Comparison of ENCODE assay signal across 10 mouse cellular contexts in the genomic region with DNA sequence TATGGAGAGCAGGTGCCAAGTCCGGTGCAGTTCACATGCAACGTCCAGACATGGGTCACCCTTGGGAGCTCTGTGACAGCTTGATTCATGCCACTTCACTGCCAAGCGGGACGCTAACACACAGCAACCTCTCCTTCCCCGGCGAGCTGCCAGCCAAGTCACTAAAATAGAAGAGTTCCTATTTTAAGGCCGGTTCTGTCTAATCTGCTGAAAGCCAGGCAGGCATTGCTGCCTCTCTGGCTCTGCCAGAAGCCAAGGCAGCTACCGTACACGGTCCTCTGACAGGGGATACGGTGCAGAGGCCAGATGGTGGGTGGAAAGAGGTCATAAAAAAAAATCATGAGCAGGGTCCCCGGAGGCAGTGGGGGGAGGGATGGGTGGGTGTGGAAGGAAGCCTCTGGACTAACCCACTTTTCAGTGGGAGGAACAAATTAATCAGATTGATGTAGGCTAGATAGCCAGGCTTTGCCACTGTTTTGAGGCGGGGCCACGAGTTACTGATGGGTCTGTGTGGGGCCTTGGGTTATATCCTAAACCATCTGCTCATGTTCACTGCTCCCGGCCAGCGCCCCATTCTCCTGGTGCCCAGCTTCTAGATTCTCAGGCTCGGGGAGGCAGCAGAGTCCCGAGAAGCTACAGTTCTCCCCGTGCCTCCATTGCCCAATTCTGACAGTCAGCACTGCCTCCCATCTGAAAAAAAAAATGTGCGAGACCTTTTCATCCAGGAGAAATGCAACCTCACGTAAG. TPM values are rescaled to one million over a fixed set of nuclear protein-coding genes. Genes with fewer than 3 reads are reported as not detected.
DNase-seq lines count a peak whose midpoint lies in the region; ATAC-seq and TF ChIP-seq lines count a peak whose summit lies in the region.
"Had no signal": no experiment of that assay in that cellular context is flagged by ENCODE, and none has a peak within 500 bp of the region (broad histone marks: within the 10 kb centered on the region; RNA-seq: fewer than 3 reads in every experiment).

No protein-coding gene starts in this region.

- H3K4me2 ChIP-seq in heart, embryonic 12.5 days: peak overlapping the region; percentile 22; the same call in 1 of the 2 replicates
- no peak overlapping the region for H3K4me2 ChIP-seq in neural tube, embryonic 14.5 days (ENCODE audit: low read depth, low read length)
- H3K4me2 ChIP-seq: embryonic facial prominence, embryonic 13.5 days had no signal

- peak; percentile 20 for DNase-seq in lung, postnatal 36 days
- DNase-seq in lung, adult 2 months: no peak
- peak; percentile 95 to 98 for DNase-seq in cerebellum, postnatal 25 days
- peak; percentile 69 for DNase-seq in kidney, postnatal 14 days
- DNase-seq in thymus, postnatal 25 days: no peak

- peak; percentile 31; the same call in 1 of the 2 replicates for ATAC-seq in heart, embryonic 12.5 days (ENCODE audit: insufficient number of reproducible peaks, low FRiP score)
- ATAC-seq in neural tube, embryonic 14.5 days (ENCODE audit: low read depth): peak; percentile 60; the same call in 1 of the 2 replicates
- ATAC-seq in megakaryocyte-erythroid progenitor cell, adult 5-6 weeks (replicated peaks; ENCODE audit: low FRiP score, low TSS enrichment, poor library complexity, severe bottlenecking): no peak

- TF ChIP-seq POLR2A in lung, adult 2 months (IDR thresholded peaks at IDR 0.05; ENCODE audit: borderline replicate concordance, extremely low read depth, low read depth, low read length): no peak

- no peak for TF ChIP-seq CTCF in lung, adult 2 months (IDR thresholded peaks at IDR 0.05; ENCODE audit: insufficient read depth, low read length)

- no peaks in the 10 kb centered on the region for H3K27me3 ChIP-seq in heart, embryonic 12.5 days (replicated peaks)
- H3K27me3 ChIP-seq in neural tube, embryonic 14.5 days (ENCODE audit: control insufficient read depth, insufficient read depth, low read length): no peaks in the 10 kb centered on the region
- H3K27me3 ChIP-seq: embryonic facial prominence, embryonic 13.5 days had no signal

- peak overlapping the region; percentile 13; the same call in 1 of the 2 replicates for H3K9ac ChIP-seq in heart, embryonic 12.5 days
- no peak overlapping the region for H3K9ac ChIP-seq in neural tube, embryonic 14.5 days (replicated peaks; ENCODE audit: low read depth, low read length)
- H3K9ac ChIP-seq: embryonic facial prominence, embryonic 13.5 days had no signal

- H3K4me3 ChIP-seq in lung, adult 2 months (replicated peaks; ENCODE audit: extremely low read depth, low read depth, low read length): no peak overlapping the region
- H3K4me3 ChIP-seq in heart, embryonic 12.5 days: no peak overlapping the region
- no peak overlapping the region for H3K4me3 ChIP-seq in neural tube, embryonic 14.5 days (ENCODE audit: low read depth, low read length)
- H3K4me3 ChIP-seq: embryonic facial prominence, embryonic 13.5 days had no signal

- 62% methylated on average over 20 of the region's 20 CpGs for WGBS in lung, adult 2 months
- 62% methylated on average over 20 of the region's 20 CpGs for WGBS in heart, embryonic 12.5 days
- 25% methylated on average over 20 of the region's 20 CpGs for WGBS in neural tube, embryonic 14.5 days

- 0 out of 2 replicates have a peak, but pooled peaks cover 6% of the 10 kb centered on the region for H3K36me3 ChIP-seq in heart, embryonic 12.5 days
- H3K36me3 ChIP-seq in neural tube, embryonic 14.5 days (ENCODE audit: control insufficient read depth, insufficient read depth, low read length): no peaks in the 10 kb centered on the region; the same call in none of the 2 replicates

- no peaks in the 10 kb centered on the region for H3K9me3 ChIP-seq in heart, embryonic 12.5 days (replicated peaks)
- no peaks in the 10 kb centered on the region for H3K9me3 ChIP-seq in neural tube, embryonic 14.5 days (ENCODE audit: control insufficient read depth, low read length)
- H3K9me3 ChIP-seq: embryonic facial prominence, embryonic 13.5 days had no signal

- H3K27ac ChIP-seq in heart, embryonic 12.5 days (ENCODE audit: poor library complexity, severe bottlenecking): peak overlapping the region; percentile 91
- peak overlapping the region; percentile 48; the same call in 1 of the 2 replicates for H3K27ac ChIP-seq in neural tube, embryonic 14.5 days (ENCODE audit: low read depth, low read length)
- H3K27ac ChIP-seq: embryonic facial prominence, embryonic 13.5 days had no signal

- 0 out of 2 replicates have a peak, but pooled peaks cover 2% of the 10 kb centered on the region for H3K4me1 ChIP-seq in lung, adult 2 months (ENCODE audit: control insufficient read depth, insufficient read depth, low read length)
- peaks cover 37% of the 10 kb centered on the region for H3K4me1 ChIP-seq in heart, embryonic 12.5 days (replicated peaks)
- H3K4me1 ChIP-seq in neural tube, embryonic 14.5 days (ENCODE audit: control insufficient read depth, insufficient read depth, low read length): peaks cover 7% of the 10 kb centered on the region; the same call in 1 of the 2 replicates
- H3K4me1 ChIP-seq: embryonic facial prominence, embryonic 13.5 days had no signal

RNA-seq across cellular contexts. Expression of gene 1700019N19Rik, which starts 28.4 kb away (rescaled TPM):
- polyA plus RNA-seq in lung, adult 2 months (2012; rRNA removed): not detected in 2 replicates
- not detected in 2 replicates for polyA plus RNA-seq in heart, embryonic 12.5 days (2016; fragmentation: Nextera tagmentation; extraction: Ambion mirVana)
- not detected in 2 replicates for polyA plus RNA-seq in neural tube, embryonic 14.5 days (2014; fragmentation: Nextera tagmentation; extraction: Ambion mirVana)
- not detected in 2 replicates for total RNA-seq in megakaryocyte-erythroid progenitor cell, adult 5-6 weeks (2014; fragmentation: Nextera tagmentation)
- total RNA-seq in megakaryocyte-erythroid progenitor cell, adult 5-6 weeks (2017): not detected in 2 replicates
- polyA plus RNA-seq: embryonic facial prominence, embryonic 13.5 days; lung, embryonic 16.5 days had no signal

Comparison
In these comparisons a context has a peak if more than half of its experiments do, and no peak if none do; other contexts are left out.
1. DNase-seq: peak in lung, postnatal 36 days (single experiment), cerebellum, postnatal 25 days (2 of 2) and kidney, postnatal 14 days (single experiment); none in lung, adult 2 months (single experiment) and thymus, postnatal 25 days (single experiment).